Mouse (Mus musculus): ENCODE results near the gene Wdtc1. TPM values are rescaled to one million over a fixed set of nuclear protein-coding genes. Genes with fewer than 3 reads are reported as not detected.

The Wdtc1 gene
- polyA plus RNA-seq, 1 experiment = 107 TPM

GRCm38 (mm10) chr4:133346577-133346976 lies 6.7 kb downstream of the Wdtc1 start:
- no peaks in the 10 kb centered on the region for H3K36me3 ChIP-seq (ENCODE audit: control insufficient read depth, insufficient read depth, low read length)
- TF ChIP-seq POLR2A (IDR thresholded peaks at IDR 0.05; ENCODE audit: control insufficient read depth, extremely low read depth, insufficient read depth, low read length, poor library complexity) (no peak), CTCF (IDR thresholded peaks at IDR 0.05; ENCODE audit: borderline replicate concordance, control insufficient read depth, extremely low read depth, insufficient read depth, low read length, poor library complexity) (no peak)
- DNase-seq = no peak
- H3K27ac ChIP-seq (ENCODE audit: control insufficient read depth, insufficient read depth, low read length) = no peak overlapping the region
- H3K4me3 ChIP-seq (ENCODE audit: control insufficient read depth, insufficient read depth, low read length) = no peak overlapping the region
- H3K27me3 ChIP-seq (ENCODE audit: control insufficient read depth, insufficient read depth, low read length) = no peaks in the 10 kb centered on the region
- 28% methylated on average over 4 of the region's 4 CpGs for WGBS
- no peaks in the 10 kb centered on the region for H3K4me1 ChIP-seq (replicated peaks; ENCODE audit: control insufficient read depth, insufficient read depth, low read length)

GRCm38 (mm10) chr4:133345702-133346101 lies 7.6 kb downstream of the Wdtc1 start:
- H3K36me3 ChIP-seq (ENCODE audit: control insufficient read depth, insufficient read depth, low read length) = no peaks in the 10 kb centered on the region
- no peak overlapping the region for H3K4me3 ChIP-seq (ENCODE audit: control insufficient read depth, insufficient read depth, low read length)
- H3K27me3 ChIP-seq (ENCODE audit: control insufficient read depth, insufficient read depth, low read length) = no peaks in the 10 kb centered on the region
- WGBS = 91% methylated on average over 6 of the region's 6 CpGs
- TF ChIP-seq POLR2A (IDR thresholded peaks at IDR 0.05; ENCODE audit: control insufficient read depth, extremely low read depth, insufficient read depth, low read length, poor library complexity) = no peak
- TF ChIP-seq CTCF (IDR thresholded peaks at IDR 0.05; ENCODE audit: borderline replicate concordance, control insufficient read depth, extremely low read depth, insufficient read depth, low read length, poor library complexity) = no peak
- H3K4me1 ChIP-seq (replicated peaks; ENCODE audit: control insufficient read depth, insufficient read depth, low read length) = no peaks in the 10 kb centered on the region
- DNase-seq = peak; percentile 32
- H3K27ac ChIP-seq (ENCODE audit: control insufficient read depth, insufficient read depth, low read length) = no peak overlapping the region

GRCm38 (mm10) chr4:133344112-133344511 lies 9.2 kb downstream of the Wdtc1 start:
- DNase-seq = peak; percentile 47
- H3K27me3 ChIP-seq (ENCODE audit: control insufficient read depth, insufficient read depth, low read length) = no peaks in the 10 kb centered on the region
- no peak for TF ChIP-seq CTCF (IDR thresholded peaks at IDR 0.05; ENCODE audit: borderline replicate concordance, control insufficient read depth, extremely low read depth, insufficient read depth, low read length, poor library complexity)
- no peak for TF ChIP-seq POLR2A (IDR thresholded peaks at IDR 0.05; ENCODE audit: control insufficient read depth, extremely low read depth, insufficient read depth, low read length, poor library complexity)
- WGBS = 6% methylated on average over 4 of the region's 4 CpGs
- no peaks in the 10 kb centered on the region for H3K36me3 ChIP-seq (ENCODE audit: control insufficient read depth, insufficient read depth, low read length)
- no peak overlapping the region for H3K4me3 ChIP-seq (ENCODE audit: control insufficient read depth, insufficient read depth, low read length)
- no peak overlapping the region for H3K27ac ChIP-seq (ENCODE audit: control insufficient read depth, insufficient read depth, low read length)
- H3K4me1 ChIP-seq (replicated peaks; ENCODE audit: control insufficient read depth, insufficient read depth, low read length) = no peaks in the 10 kb centered on the region

GRCm38 (mm10) chr4:133340217-133340616 lies 13.1 kb downstream of the Wdtc1 start:
- TF ChIP-seq POLR2A (IDR thresholded peaks at IDR 0.05; ENCODE audit: control insufficient read depth, extremely low read depth, insufficient read depth, low read length, poor library complexity) (no peak), CTCF (IDR thresholded peaks at IDR 0.05; ENCODE audit: borderline replicate concordance, control insufficient read depth, extremely low read depth, insufficient read depth, low read length, poor library complexity) (no peak)
- H3K27me3 ChIP-seq (ENCODE audit: control insufficient read depth, insufficient read depth, low read length) = no peaks in the 10 kb centered on the region
- no peak for DNase-seq
- H3K27ac ChIP-seq (ENCODE audit: control insufficient read depth, insufficient read depth, low read length) = no peak overlapping the region
- no peaks in the 10 kb centered on the region for H3K4me1 ChIP-seq (replicated peaks; ENCODE audit: control insufficient read depth, insufficient read depth, low read length)
- H3K36me3 ChIP-seq (ENCODE audit: control insufficient read depth, insufficient read depth, low read length) = no peaks in the 10 kb centered on the region
- WGBS = 83% methylated on average over 2 of the region's 2 CpGs
- H3K4me3 ChIP-seq (ENCODE audit: control insufficient read depth, insufficient read depth, low read length) = no peak overlapping the region

GRCm38 (mm10) chr4:133339148-133339749 lies 14.0 kb downstream of the Wdtc1 start:
- H3K27me3 ChIP-seq (ENCODE audit: control insufficient read depth, insufficient read depth, low read length) = no peaks in the 10 kb centered on the region
- TF ChIP-seq POLR2A (IDR thresholded peaks at IDR 0.05; ENCODE audit: control insufficient read depth, extremely low read depth, insufficient read depth, low read length, poor library complexity) = peak; percentile 66
- peak; percentile 43; the same call in 1 of the 2 replicates for TF ChIP-seq CTCF (IDR thresholded peaks at IDR 0.05; ENCODE audit: borderline replicate concordance, control insufficient read depth, extremely low read depth, insufficient read depth, low read length, poor library complexity)
- no peaks in the 10 kb centered on the region for H3K4me1 ChIP-seq (replicated peaks; ENCODE audit: control insufficient read depth, insufficient read depth, low read length)
- H3K36me3 ChIP-seq (ENCODE audit: control insufficient read depth, insufficient read depth, low read length) = no peaks in the 10 kb centered on the region
- under 1% methylated on average over 60 of the region's 60 CpGs for WGBS
- DNase-seq = peak; percentile 99
- peak overlapping the region; percentile 60 for H3K4me3 ChIP-seq (ENCODE audit: control insufficient read depth, insufficient read depth, low read length)
- H3K27ac ChIP-seq (ENCODE audit: control insufficient read depth, insufficient read depth, low read length) = peak overlapping the region; percentile 2; the same call in 1 of the 2 replicates

- no peak for TF ChIP-seq POLR2A (IDR thresholded peaks at IDR 0.05; ENCODE audit: control insufficient read depth, extremely low read depth, insufficient read depth, low read length, poor library complexity)
- peak overlapping the region; percentile 60 for H3K4me3 ChIP-seq (ENCODE audit: control insufficient read depth, insufficient read depth, low read length)
- H3K27ac ChIP-seq (ENCODE audit: control insufficient read depth, insufficient read depth, low read length) = peak overlapping the region; percentile 2; the same call in 1 of the 2 replicates
- DNase-seq = no peak
- no peaks in the 10 kb centered on the region for H3K36me3 ChIP-seq (ENCODE audit: control insufficient read depth, insufficient read depth, low read length)
- WGBS = 2% methylated on average over 39 of the region's 39 CpGs
- no peaks in the 10 kb centered on the region for H3K27me3 ChIP-seq (ENCODE audit: control insufficient read depth, insufficient read depth, low read length)
- H3K4me1 ChIP-seq (replicated peaks; ENCODE audit: control insufficient read depth, insufficient read depth, low read length) = no peaks in the 10 kb centered on the region
Measured at GRCm38 (mm10) chr4:133338521-133339095, 14.7 kb downstream of the Wdtc1 start.
